Mouse (Mus musculus) heart, postnatal 0 days (tissue): ENCODE measurements around the gene Atrnl1.

Experiments
- CTCF ChIP-seq: IDR thresholded peaks from 2 replicates; pipeline ENCODE4 v1.5.1; 2016; ENCODE audit warnings: antibody characterized with exemption, control low read depth, low read depth
- EP300 ChIP-seq: IDR thresholded peaks from 2 replicates; pipeline ENCODE4 v1.6.1; 2016; ENCODE audit warnings: antibody characterized with exemption, low read depth

DNA sequence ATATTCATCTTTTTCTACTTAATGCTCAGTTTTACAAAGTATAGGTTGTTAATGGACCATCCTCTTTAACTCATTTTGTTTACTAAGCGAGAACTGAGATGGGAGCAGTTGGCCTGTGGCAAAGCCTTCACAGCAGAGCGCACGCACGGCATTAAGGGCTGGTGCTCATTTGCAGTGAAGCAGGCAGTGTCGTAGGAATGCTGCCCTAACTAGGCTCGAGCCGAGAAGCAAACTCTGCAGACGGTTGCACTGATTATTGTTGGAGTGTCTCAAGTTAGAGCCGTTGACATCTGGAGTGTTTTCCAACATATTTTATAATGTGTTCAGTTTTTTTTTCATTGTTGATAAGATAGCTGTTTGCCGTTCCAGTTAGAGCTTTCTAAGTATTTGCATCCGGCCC lies 206.9 kb downstream of the Atrnl1 start:
- no peak for TF ChIP-seq CTCF
- no peak for TF ChIP-seq EP300
